Mouse (Mus musculus) duodenum, adult 2 months (tissue): ENCODE measurements around the gene Supt16. TPM values are rescaled to one million over a fixed set of nuclear protein-coding genes. Genes with fewer than 3 reads are reported as not detected.

Experiments used
- polyA plus RNA-seq: library from polyadenylated mRNA; depleted of rRNA; stranded (reverse); fragments of >200 nt; gene quantifications from 2 replicates; pipeline ENCODE4 v1.2.3, GENCODE M21; 2012; ENCODE audit warnings: low replicate concordance; rRNA removed

The Supt16 gene
- 3.4 and 4.0 TPM in 2 replicates for polyA plus RNA-seq

GRCm38 (mm10) chr14:52197156-52197878 lies at the start of gene Supt16:
Gene Supt16 (minus strand): TSS chr14:52197416.

Other genes starting within 250 kb of the Supt16 start
- gene Arhgef40, start 212.7 kb downstream of the Supt16 start, polyA plus RNA-seq, result 22.0 and 27.8 TPM in 2 replicates
- gene Tmem253, start 181.8 kb downstream of the Supt16 start, polyA plus RNA-seq, result 93.4 and 133 TPM in 2 replicates
- 69.3 and 77.5 TPM in 2 replicates for gene Zfp219, start 176.7 kb downstream of the Supt16 start, polyA plus RNA-seq
- not detected in 2 replicates for gene Olfr221, start 155.0 kb downstream of the Supt16 start, polyA plus RNA-seq
- gene Hnrnpc, start 93.4 kb downstream of the Supt16 start, polyA plus RNA-seq, result 17.5 and 30.5 TPM in 2 replicates
- 0.44 and 10.3 TPM in 2 replicates for gene Rpgrip1, start 86.7 kb downstream of the Supt16 start, polyA plus RNA-seq
- 12.6 and 13.0 TPM in 2 replicates for gene Chd8, start 60.4 kb upstream of the Supt16 start, polyA plus RNA-seq
- 20.9 and 21.4 TPM in 2 replicates for gene Tox4, start 81.7 kb upstream of the Supt16 start, polyA plus RNA-seq
- gene Rab2b, start 82.1 kb upstream of the Supt16 start, polyA plus RNA-seq, result 1.4 TPM in 2 replicates
- gene Mettl3, start 107.7 kb upstream of the Supt16 start, polyA plus RNA-seq, result 7.4 and 11.1 TPM in 2 replicates
- 1.2 TPM in 2 replicates for gene Sall2, start 131.3 kb upstream of the Supt16 start, polyA plus RNA-seq
- not detected in 2 replicates for gene Olfr1513, start 159.0 kb upstream of the Supt16 start, polyA plus RNA-seq
- not detected in 2 replicates for gene Olfr1512, start 181.8 kb upstream of the Supt16 start, polyA plus RNA-seq
- gene Olfr1511, start 200.0 kb upstream of the Supt16 start, polyA plus RNA-seq, result not detected in 2 replicates
- not detected in 2 replicates for gene Olfr1510, start 217.0 kb upstream of the Supt16 start, polyA plus RNA-seq
- gene Olfr1509, start 245.6 kb upstream of the Supt16 start, polyA plus RNA-seq, result not detected in 2 replicates